Mouse (Mus musculus): ENCODE measurements at regions not wholly inside any gene's neighbourhood (a gene's known extent, or its start where the extent isn't known, plus 50 kb on each side); places are given as distances from the start of the nearest gene placed in this dataset.

DNA sequence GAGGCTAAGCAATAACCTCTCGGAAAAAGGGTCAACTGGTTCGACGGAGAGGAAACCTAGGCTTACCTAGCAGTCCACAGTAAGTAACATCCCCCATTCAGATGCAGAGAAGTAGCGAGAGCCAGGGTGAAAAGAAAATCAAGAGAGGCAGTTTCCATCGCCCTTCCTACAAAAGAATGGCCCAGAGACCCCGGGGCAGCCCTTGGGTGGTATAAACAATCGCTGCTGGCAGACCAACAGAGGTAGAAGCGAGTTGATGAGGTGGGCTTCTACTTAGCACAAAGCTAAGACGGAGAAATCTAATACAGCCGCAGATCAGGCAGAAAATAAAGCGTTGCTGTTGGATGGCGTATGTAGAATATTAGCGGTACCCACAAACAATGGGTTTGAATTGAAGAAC lies 57.8 kb upstream of the Arl15 start:
- no peak for DNase-seq (ENCODE audit: extremely low spot score)

DNA sequence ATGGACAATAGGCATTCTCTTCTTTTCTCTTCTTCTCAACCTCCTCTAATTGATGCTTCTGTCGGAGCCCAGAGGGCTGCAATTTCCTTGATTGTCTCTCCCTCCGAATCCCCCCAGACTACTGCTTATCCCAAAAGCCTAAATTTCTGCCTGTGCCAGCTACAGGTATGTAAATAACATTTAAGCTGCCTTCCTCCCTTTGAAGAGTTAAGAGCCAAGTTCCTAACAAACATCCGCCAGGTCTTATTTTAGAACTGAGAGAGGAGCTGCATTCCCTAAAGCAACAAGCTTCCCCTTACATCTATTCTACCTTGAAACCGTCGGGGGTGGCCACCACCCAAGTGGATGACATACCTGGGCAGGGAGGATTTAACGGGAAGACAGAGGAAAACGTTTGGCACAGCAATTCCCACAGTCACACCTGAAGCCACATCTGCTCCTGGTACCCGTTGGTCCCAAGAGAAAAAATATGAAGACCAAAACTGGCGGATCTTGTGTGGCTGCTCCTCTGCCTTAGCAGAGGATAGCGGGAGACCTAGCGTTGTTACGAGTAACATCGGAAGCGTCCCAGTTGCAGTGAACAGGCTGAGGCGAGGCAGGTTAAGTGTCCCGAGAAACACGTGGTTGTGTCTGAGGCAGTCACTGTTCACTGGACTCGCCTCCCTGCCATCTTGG lies 58.6 kb upstream of the Arl15 start:
- no peak for DNase-seq (ENCODE audit: extremely low spot score)

DNA sequence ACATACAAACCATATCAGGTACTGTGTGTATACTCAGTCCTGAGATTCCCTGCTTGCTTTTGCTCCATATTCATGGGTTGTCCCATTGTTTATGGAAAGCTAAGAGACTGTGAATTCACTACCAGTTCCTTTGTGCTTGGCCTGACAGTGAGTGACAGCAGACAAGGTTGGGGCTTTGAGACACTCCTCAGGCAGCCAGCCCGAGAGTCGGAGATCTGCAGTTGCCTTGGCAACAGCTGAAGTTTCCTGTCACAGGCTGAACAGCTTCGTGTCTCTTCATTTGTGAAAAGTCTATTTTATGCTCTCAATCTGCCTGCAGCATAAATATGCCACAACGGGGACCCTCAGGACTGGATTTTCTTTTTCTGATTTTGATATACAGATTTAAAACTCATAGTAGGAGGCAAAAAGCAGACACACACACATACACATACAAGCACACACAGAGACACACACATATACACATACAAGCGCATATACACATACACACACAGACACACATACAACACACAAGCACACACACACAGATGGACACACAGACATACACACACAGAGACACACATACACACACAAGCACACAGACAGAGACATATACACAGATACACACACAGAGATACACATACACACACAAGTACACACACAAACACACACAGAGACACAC lies 60.0 kb upstream of the Arl15 start:
- peak; percentile 51 for DNase-seq (ENCODE audit: extremely low spot score)

DNA sequence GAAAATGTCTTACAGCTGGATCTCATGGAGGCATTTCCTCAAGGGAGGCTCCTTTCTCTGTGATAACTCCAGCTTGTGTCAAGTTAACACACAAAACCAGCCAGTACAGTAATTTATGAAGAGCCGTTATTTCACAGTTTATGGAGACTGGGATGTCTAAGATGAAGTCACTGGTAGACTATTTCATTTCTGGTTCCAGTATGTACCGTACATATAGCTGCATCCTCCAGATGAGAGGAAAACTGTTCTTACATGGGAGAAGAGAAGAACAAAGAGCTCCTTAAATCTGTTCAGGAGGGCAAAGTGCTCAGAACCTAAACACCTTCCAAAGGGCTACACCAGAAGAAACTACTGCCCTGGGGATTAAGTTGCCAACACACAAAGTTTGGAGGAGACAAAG lies 60.6 kb upstream of the Arl15 start:
- DNase-seq (ENCODE audit: extremely low spot score): no peak

DNA sequence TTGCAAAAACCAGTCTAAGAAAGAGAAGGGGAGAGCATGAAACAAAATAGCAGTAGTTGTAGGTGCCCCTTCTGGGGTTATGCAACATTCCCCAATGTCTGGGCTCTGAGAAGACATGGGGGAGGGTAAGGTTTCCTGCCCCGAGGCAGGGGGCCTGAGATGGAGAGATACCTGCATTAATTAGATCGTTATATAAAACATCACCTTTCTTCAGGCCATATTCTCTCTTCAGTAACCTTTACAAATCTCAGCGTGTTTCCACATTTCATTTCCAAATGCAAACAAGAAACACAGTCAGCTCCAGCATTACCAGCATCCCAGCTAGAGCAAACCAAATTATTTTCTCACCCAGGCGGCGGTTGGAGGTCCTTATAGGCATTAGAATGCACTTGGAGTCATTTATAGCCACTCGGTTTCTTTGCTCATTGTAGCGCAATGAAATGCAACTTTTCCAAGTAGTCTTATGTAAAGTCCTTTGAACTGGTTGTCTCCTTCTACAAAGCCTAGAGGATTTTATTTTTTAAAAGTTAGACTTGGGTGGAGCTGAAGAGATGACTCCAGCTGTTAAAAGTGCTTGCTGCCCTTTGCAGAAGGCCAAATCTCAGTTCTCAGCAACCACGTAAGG lies 63.4 kb upstream of the Arl15 start:
- DNase-seq (ENCODE audit: extremely low spot score): no peak

DNA sequence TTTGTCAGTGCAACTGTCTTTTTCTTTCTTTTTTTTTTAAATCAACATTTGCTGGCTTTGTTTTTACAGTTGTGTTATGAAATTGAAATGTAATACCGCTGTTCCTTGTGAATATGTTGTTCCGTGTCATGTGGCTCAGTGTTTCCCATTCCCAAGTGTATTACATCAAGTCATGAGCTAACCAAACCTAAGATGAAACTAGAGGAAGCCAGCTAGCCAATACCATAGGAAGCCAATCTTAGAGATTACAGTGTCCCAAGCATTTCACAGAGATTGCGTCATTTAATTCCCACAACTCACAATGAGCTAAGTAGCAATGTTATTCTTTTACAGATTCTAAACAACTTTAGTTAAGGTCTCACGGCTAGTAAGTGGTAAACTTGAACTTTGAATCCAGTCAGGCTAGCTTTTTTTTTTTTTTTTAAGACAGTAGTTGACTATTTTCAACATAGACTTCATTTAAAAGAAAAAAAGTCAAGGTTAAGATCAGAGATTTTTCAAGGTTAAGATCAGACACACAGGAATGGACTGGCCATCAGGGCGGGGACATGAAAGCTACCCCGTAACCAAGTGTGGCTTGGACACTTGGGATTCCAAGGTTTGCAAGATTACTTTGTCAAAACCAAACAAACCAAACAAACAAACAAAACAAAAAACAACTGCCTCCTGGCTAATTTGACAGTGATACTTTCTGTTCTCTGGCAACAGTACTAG lies 64.1 kb upstream of the Arl15 start:
- no peak for DNase-seq (ENCODE audit: extremely low spot score)

DNA sequence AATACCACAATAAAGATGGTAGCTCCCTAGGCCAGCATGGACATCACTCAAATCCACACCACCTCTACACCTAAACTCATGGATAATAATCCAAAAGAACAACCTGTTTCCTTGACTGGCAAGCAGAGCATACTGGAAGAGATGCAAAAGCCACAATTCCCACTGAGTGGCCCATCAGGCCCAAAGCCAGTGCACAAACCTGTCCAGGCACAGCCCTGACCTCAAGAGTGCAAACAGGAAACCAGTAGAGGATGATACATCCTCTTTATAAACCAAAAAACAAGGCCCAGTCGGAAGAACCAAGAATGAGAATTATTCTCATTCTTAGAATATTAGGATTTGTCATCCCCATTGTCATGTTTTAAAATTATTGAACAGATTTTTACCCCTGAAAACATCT lies 64.7 kb upstream of the Arl15 start:
- DNase-seq (ENCODE audit: extremely low spot score): no peak

DNA sequence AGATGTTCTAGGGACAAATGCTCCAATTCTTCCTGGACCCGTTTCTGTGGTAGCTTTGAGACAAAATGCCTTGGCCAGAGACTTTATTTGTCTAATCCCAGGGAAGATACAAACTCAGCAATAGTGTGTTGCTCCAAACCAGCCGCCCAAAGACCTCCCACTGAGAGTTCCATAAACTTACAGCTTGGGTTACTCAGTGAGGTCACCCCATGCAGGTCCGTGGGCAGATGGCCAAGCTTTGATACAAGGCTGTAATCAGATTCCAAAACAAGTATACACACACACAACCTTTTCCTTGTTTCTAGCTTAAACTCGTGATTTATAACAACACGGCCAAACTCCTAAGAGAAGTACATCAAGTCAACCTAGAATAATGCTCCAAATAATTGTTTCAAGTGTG lies 64.6 kb upstream of the Hspb3 start:
- no peak for DNase-seq (ENCODE audit: extremely low spot score)

DNA sequence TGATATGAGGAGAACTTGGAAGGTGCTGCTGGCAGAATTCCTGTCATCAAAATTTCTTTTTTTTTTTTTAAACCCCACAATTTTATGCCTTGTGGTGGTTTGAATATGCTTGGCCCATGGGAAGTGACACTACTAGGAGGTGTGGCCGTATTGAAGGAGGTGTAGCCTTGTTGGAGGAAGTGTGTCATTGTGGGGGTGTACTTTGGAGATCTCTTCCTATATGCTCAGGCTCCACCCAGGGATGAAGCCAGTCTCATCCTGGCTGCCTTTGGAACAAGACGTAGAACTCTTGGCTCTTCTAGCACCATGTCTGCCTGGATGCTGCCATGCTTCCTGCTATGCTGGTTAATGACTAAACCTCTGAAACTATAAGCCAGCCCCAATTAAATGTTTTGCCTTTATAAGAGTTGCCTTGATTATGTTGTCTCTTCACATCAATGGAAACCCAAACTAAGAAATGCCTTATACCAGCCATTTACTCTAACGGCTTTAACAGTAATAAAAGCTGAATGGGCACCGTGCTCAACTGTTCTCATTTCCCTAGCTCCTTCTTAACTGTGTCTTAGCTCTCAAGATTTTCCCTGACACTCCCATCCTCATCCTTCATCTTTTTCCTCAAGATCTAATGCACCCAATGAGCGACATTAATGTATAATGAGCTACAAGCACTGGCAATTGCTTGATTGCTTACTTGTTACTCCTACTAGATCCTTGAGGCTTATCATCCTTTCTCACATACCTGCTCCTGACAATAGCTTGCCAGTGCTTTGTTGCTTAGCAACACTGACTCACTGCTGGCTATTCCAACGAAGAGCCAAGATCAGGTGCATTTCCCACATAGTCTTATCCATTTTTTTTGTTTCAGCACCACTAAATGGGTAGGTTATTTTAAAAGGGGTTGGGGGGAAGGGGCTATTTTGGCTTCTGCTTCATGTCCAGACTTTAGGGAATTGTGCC lies 61.7 kb upstream of the Hspb3 start:
- DNase-seq (ENCODE audit: extremely low spot score): no peak

DNA sequence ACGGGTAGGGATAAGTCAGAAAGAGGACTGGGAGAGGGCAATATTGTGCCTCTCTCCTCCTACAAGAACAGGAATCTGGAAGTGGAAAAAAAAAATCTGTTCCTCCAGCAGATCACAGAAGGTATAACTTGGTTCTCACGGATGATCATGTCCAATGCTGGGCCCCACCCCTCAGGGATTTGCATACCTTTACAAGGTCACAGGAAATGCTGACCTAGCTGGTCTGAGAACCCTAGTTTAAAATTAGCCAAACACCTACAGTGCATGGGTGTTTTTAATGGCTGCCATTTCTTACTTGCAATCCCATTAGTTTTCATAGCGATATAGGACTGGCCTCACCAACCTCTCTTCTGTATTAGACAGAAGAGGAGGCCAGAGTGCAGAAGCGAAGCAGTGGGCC lies 51.8 kb upstream of the Hspb3 start:
- DNase-seq (ENCODE audit: extremely low spot score): no peak

DNA sequence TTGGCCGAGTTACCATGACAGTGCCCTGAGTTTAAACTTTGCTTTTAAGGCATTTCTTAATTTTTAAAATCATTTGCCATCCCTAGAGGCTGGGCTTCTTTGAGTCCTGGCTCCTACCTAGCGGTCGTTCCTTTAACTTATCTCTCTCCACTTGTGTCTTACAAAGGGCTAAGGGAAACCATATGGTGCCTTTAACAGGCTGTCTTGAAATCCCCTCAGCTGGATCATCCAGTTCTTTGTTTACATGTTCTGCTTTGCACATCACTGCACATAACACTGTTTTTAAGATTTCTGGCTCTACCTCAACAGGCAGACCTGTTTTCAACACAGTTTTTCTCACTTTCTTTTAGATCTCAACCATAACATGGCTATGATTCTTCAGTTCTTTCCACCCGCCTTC lies 50.4 kb upstream of the Hspb3 start:
- no peak for DNase-seq (ENCODE audit: extremely low spot score)
